Mouse (Mus musculus): ENCODE data around the gene Tuba4a. TPM values are rescaled to one million over a fixed set of nuclear protein-coding genes. Genes with fewer than 3 reads are reported as not detected.

Gene Tuba4a
- polyA plus RNA-seq, 1 experiment from 2014 or later = 200 TPM

GRCm38 (mm10) chr1:75168472-75169464 lies 50.9 kb downstream of the Tuba4a start, which contains the start of gene Zfand2b:
Zfand2b (plus strand) TSS chr1:75168646.
- CTCF ChIA-PET = interaction anchor here (1.1 to 1.7 kb wide), 2 partner anchors 11 to 12 kb away, joined by 4 read pairs; partner anchors contain the start of gene Abcb6
- no peak for TF ChIP-seq CTCF (IDR thresholded peaks at IDR 0.05)
- H3K27me3 ChIP-seq = no peaks in the 10 kb centered on the region
- POLR2A ChIA-PET = interaction anchor here (0.6 to 1.4 kb wide), 3 partner anchors 9 to 420 kb away, joined by 3 to 5 read pairs (median 3); no protein-coding TSS in a partner anchor
- in situ Hi-C loops (cut with MboI; ENCODE audit: low pct_unique_long_range_greater_than_20kb) = no loop called here
- ATAC-seq = peak; percentile 93
- peak; percentile 61 for DNase-seq (ENCODE audit: low read depth, low spot score)

GRCm38 (mm10) chr1:75168093-75168471 lies 51.6 kb downstream of the Tuba4a start:
- no peaks in the 10 kb centered on the region for H3K27me3 ChIP-seq
- TF ChIP-seq CTCF (IDR thresholded peaks at IDR 0.05) = no peak
- DNase-seq (ENCODE audit: low read depth, low spot score) (no peak), ATAC-seq (peak; percentile 24)
- CTCF ChIA-PET = interaction anchor here (1.1 to 1.7 kb wide), 2 partner anchors 11 to 12 kb away, joined by 4 read pairs; partner anchors contain the start of gene Abcb6
- POLR2A ChIA-PET = interaction anchor here (0.7 kb wide), 1 partner anchor 421 kb away, joined by 3 read pairs; no protein-coding TSS in a partner anchor
- in situ Hi-C loops (cut with MboI; ENCODE audit: low pct_unique_long_range_greater_than_20kb) = no loop called here

Other genes starting within 250 kb of the Tuba4a start
- 7.0 TPM for gene Nhej1, start 94.7 kb downstream of the Tuba4a start, polyA plus RNA-seq (2021)
- gene Slc23a3, start 86.0 kb downstream of the Tuba4a start, polyA plus RNA-seq (2021) = 0.12 TPM
- 64.4 TPM for gene Cnppd1, start 77.2 kb downstream of the Tuba4a start, polyA plus RNA-seq (2021)
- gene Retreg2, start 77.1 kb downstream of the Tuba4a start, polyA plus RNA-seq (2021) = 107 TPM
- 27.0 TPM for gene Zfand2b, start 51.2 kb downstream of the Tuba4a start, polyA plus RNA-seq (2021)
- 25.9 TPM for gene Abcb6, start 39.5 kb downstream of the Tuba4a start, polyA plus RNA-seq (2021)
- 28.5 TPM for gene Ankzf1, start 27.7 kb downstream of the Tuba4a start, polyA plus RNA-seq (2021)
- gene Atg9a, start 27.7 kb downstream of the Tuba4a start, polyA plus RNA-seq (2021) = 33.2 TPM
- gene Glb1l, start 9.1 kb downstream of the Tuba4a start, polyA plus RNA-seq (2021) = 30.9 TPM
- gene Stk16, start 9.0 kb downstream of the Tuba4a start, polyA plus RNA-seq (2021) = 181 TPM
- gene A630095N17Rik, start 12.2 kb upstream of the Tuba4a start, polyA plus RNA-seq (2021) = 0.15 TPM
- 54.1 TPM for gene Dnajb2, start 16.5 kb upstream of the Tuba4a start, polyA plus RNA-seq (2021)
- gene Ptprn, start 44.6 kb upstream of the Tuba4a start, polyA plus RNA-seq (2021) = 0.33 TPM
- gene Resp18, start 58.5 kb upstream of the Tuba4a start, polyA plus RNA-seq (2021) = not detected
- gene Dnpep, start 98.1 kb upstream of the Tuba4a start, polyA plus RNA-seq (2021) = 151 TPM
- gene Des, start 140.5 kb upstream of the Tuba4a start, polyA plus RNA-seq (2021) = 0.23 TPM
- 73.0 TPM for gene Speg, start 155.4 kb upstream of the Tuba4a start, polyA plus RNA-seq (2021)
- gene Gmppa, start 216.1 kb upstream of the Tuba4a start, polyA plus RNA-seq (2021) = 76.8 TPM
- gene Asic4, start 230.6 kb upstream of the Tuba4a start, polyA plus RNA-seq (2021) = 0.04 TPM